Mouse (Mus musculus): ENCODE measurements around the gene Ptpn20. TPM values are rescaled to one million over a fixed set of nuclear protein-coding genes. Genes with fewer than 3 reads are reported as not detected.

The Ptpn20 gene
- not detected in 2 replicates for polyA plus RNA-seq (2012; rRNA removed)

GRCm38 (mm10) chr14:33588951-33589350 is at the start of gene Ptpn20:
Gene Ptpn20 (plus strand): TSS chr14:33589207.
- Histone ChIP-seq H3K4me1 (ENCODE audit: control insufficient read depth, insufficient read depth, insufficient read length, low read length) (no peaks in the 10 kb centered on the region), H3K36me3 (ENCODE audit: control insufficient read depth, insufficient read depth, low read length) (no peaks in the 10 kb centered on the region), H3K4me3 (ENCODE audit: low read depth, low read length) (no peak within 1 kb of the TSS), H3K27me3 (ENCODE audit: control insufficient read depth, insufficient read depth, low read length) (no peaks in the 10 kb centered on the region), H3K27ac (ENCODE audit: insufficient read depth, low read depth, low read length) (no peak within 1 kb of the TSS)
- WGBS, result 68% methylated on average over 14 of the region's 14 CpGs
- TF ChIP-seq POLR2A (IDR thresholded peaks at IDR 0.05; ENCODE audit: low read depth, low read length) (no peak), CTCF (IDR thresholded peaks at IDR 0.05; ENCODE audit: extremely low read depth, insufficient read length, insufficient replicate concordance, low read depth, low read length) (no peak)

- TF ChIP-seq POLR2A (IDR thresholded peaks at IDR 0.05; ENCODE audit: low read depth, low read length), result no peak
- H3K4me1 ChIP-seq (ENCODE audit: control insufficient read depth, insufficient read depth, insufficient read length, low read length), result no peaks in the 10 kb centered on the region
- WGBS, result 81% methylated on average over 7 of the region's 7 CpGs
- no peaks in the 10 kb centered on the region for H3K36me3 ChIP-seq (ENCODE audit: control insufficient read depth, insufficient read depth, low read length)
- no peak overlapping the region for H3K4me3 ChIP-seq (ENCODE audit: low read depth, low read length)
- H3K27ac ChIP-seq (ENCODE audit: insufficient read depth, low read depth, low read length), result no peak overlapping the region
- H3K27me3 ChIP-seq (ENCODE audit: control insufficient read depth, insufficient read depth, low read length), result no peaks in the 10 kb centered on the region
Measured at GRCm38 (mm10) chr14:33539559-33540167, 49.3 kb upstream of the Ptpn20 start.

- H3K27me3 ChIP-seq (ENCODE audit: control insufficient read depth, insufficient read depth, low read length), result no peaks in the 10 kb centered on the region
- no peaks in the 10 kb centered on the region for H3K36me3 ChIP-seq (ENCODE audit: control insufficient read depth, insufficient read depth, low read length)
- WGBS, result 75% methylated on average over 8 of the region's 8 CpGs
- H3K4me1 ChIP-seq (ENCODE audit: control insufficient read depth, insufficient read depth, insufficient read length, low read length), result no peaks in the 10 kb centered on the region
- no peak overlapping the region for H3K27ac ChIP-seq (ENCODE audit: insufficient read depth, low read depth, low read length)
- TF ChIP-seq POLR2A (IDR thresholded peaks at IDR 0.05; ENCODE audit: low read depth, low read length) (no peak), CTCF (IDR thresholded peaks at IDR 0.05; ENCODE audit: extremely low read depth, insufficient read length, insufficient replicate concordance, low read depth, low read length) (no peak)
- H3K4me3 ChIP-seq (ENCODE audit: low read depth, low read length), result no peak overlapping the region
Measured at GRCm38 (mm10) chr14:33545565-33546143, 43.4 kb upstream of the Ptpn20 start.

GRCm38 (mm10) chr14:33548650-33549049 is 40.4 kb upstream of the Ptpn20 start:
- TF ChIP-seq POLR2A (IDR thresholded peaks at IDR 0.05; ENCODE audit: low read depth, low read length) (no peak), CTCF (IDR thresholded peaks at IDR 0.05; ENCODE audit: extremely low read depth, insufficient read length, insufficient replicate concordance, low read depth, low read length) (no peak)
- Histone ChIP-seq H3K4me1 (ENCODE audit: control insufficient read depth, insufficient read depth, insufficient read length, low read length) (no peaks in the 10 kb centered on the region), H3K27me3 (ENCODE audit: control insufficient read depth, insufficient read depth, low read length) (no peaks in the 10 kb centered on the region), H3K27ac (ENCODE audit: insufficient read depth, low read depth, low read length) (no peak overlapping the region), H3K36me3 (ENCODE audit: control insufficient read depth, insufficient read depth, low read length) (no peaks in the 10 kb centered on the region), H3K4me3 (ENCODE audit: low read depth, low read length) (no peak overlapping the region)
- 63% methylated on average over 3 of the region's 3 CpGs for WGBS

GRCm38 (mm10) chr14:33549856-33550255 is 39.2 kb upstream of the Ptpn20 start:
- no peak overlapping the region for H3K4me3 ChIP-seq (ENCODE audit: low read depth, low read length)
- no peak overlapping the region for H3K27ac ChIP-seq (ENCODE audit: insufficient read depth, low read depth, low read length)
- 68% methylated on average over 6 of the region's 6 CpGs for WGBS
- H3K27me3 ChIP-seq (ENCODE audit: control insufficient read depth, insufficient read depth, low read length), result no peaks in the 10 kb centered on the region
- no peaks in the 10 kb centered on the region for H3K36me3 ChIP-seq (ENCODE audit: control insufficient read depth, insufficient read depth, low read length)
- no peak for TF ChIP-seq CTCF (IDR thresholded peaks at IDR 0.05; ENCODE audit: extremely low read depth, insufficient read length, insufficient replicate concordance, low read depth, low read length)
- no peak for TF ChIP-seq POLR2A (IDR thresholded peaks at IDR 0.05; ENCODE audit: low read depth, low read length)
- H3K4me1 ChIP-seq (ENCODE audit: control insufficient read depth, insufficient read depth, insufficient read length, low read length), result no peaks in the 10 kb centered on the region

GRCm38 (mm10) chr14:33570737-33571136 is 18.3 kb upstream of the Ptpn20 start:
- Histone ChIP-seq H3K4me3 (ENCODE audit: low read depth, low read length) (no peak overlapping the region), H3K27ac (ENCODE audit: insufficient read depth, low read depth, low read length) (no peak overlapping the region), H3K36me3 (ENCODE audit: control insufficient read depth, insufficient read depth, low read length) (no peaks in the 10 kb centered on the region), H3K4me1 (ENCODE audit: control insufficient read depth, insufficient read depth, insufficient read length, low read length) (no peaks in the 10 kb centered on the region), H3K27me3 (ENCODE audit: control insufficient read depth, insufficient read depth, low read length) (no peaks in the 10 kb centered on the region)
- TF ChIP-seq CTCF (IDR thresholded peaks at IDR 0.05; ENCODE audit: extremely low read depth, insufficient read length, insufficient replicate concordance, low read depth, low read length) (no peak), POLR2A (IDR thresholded peaks at IDR 0.05; ENCODE audit: low read depth, low read length) (no peak)
- WGBS, result 44% methylated on average over 6 of the region's 6 CpGs

- WGBS, result 78% methylated on average over 3 of the region's 3 CpGs
- no peak overlapping the region for H3K27ac ChIP-seq (ENCODE audit: insufficient read depth, low read depth, low read length)
- TF ChIP-seq CTCF (IDR thresholded peaks at IDR 0.05; ENCODE audit: extremely low read depth, insufficient read length, insufficient replicate concordance, low read depth, low read length), result no peak
- no peak for TF ChIP-seq POLR2A (IDR thresholded peaks at IDR 0.05; ENCODE audit: low read depth, low read length)
- no peaks in the 10 kb centered on the region for H3K4me1 ChIP-seq (ENCODE audit: control insufficient read depth, insufficient read depth, insufficient read length, low read length)
- no peak overlapping the region for H3K4me3 ChIP-seq (ENCODE audit: low read depth, low read length)
- no peaks in the 10 kb centered on the region for H3K36me3 ChIP-seq (ENCODE audit: control insufficient read depth, insufficient read depth, low read length)
- no peaks in the 10 kb centered on the region for H3K27me3 ChIP-seq (ENCODE audit: control insufficient read depth, insufficient read depth, low read length)
Measured at GRCm38 (mm10) chr14:33573643-33574042, 15.4 kb upstream of the Ptpn20 start.

Data from small intestine, adult 2 months (tissue).